Mouse (Mus musculus): ENCODE measurements at regions not wholly inside any gene's neighbourhood (a gene's known extent, or its start where the extent isn't known, plus 50 kb on each side); places are given as distances from the start of the nearest gene placed in this dataset.

- no peak overlapping the region for H3K27ac ChIP-seq
- H3K4me1 ChIP-seq (replicated peaks): no peaks in the 10 kb centered on the region
- H3K9me3 ChIP-seq: no peaks in the 10 kb centered on the region
- no peak for DNase-seq (ENCODE audit: low spot score)
- H3K4me3 ChIP-seq: no peak overlapping the region
- 85% methylated on average over 1 of the region's 1 CpGs for WGBS
- H3K36me3 ChIP-seq: no peaks in the 10 kb centered on the region
- no peaks in the 10 kb centered on the region for H3K27me3 ChIP-seq (ENCODE audit: insufficient read depth, poor library complexity, severe bottlenecking)
Observed at GRCm38 (mm10) chr13:7306995-7307394, 658.4 kb upstream of the Pfkp start.

GRCm38 (mm10) chr13:7307396-7307795, 658.8 kb upstream of the Pfkp start:
- 92% methylated on average over 5 of the region's 5 CpGs for WGBS
- no peak for DNase-seq (ENCODE audit: low spot score)
- no peak overlapping the region for H3K4me3 ChIP-seq
- H3K27ac ChIP-seq: no peak overlapping the region
- H3K9me3 ChIP-seq: no peaks in the 10 kb centered on the region
- H3K27me3 ChIP-seq (ENCODE audit: insufficient read depth, poor library complexity, severe bottlenecking): no peaks in the 10 kb centered on the region
- no peaks in the 10 kb centered on the region for H3K36me3 ChIP-seq
- H3K4me1 ChIP-seq (replicated peaks): no peaks in the 10 kb centered on the region

- 96% methylated on average over 1 of the region's 1 CpGs for WGBS
- Histone ChIP-seq H3K36me3 (no peaks in the 10 kb centered on the region), H3K4me3 (no peak overlapping the region), H3K27me3 (ENCODE audit: insufficient read depth, poor library complexity, severe bottlenecking) (no peaks in the 10 kb centered on the region), H3K27ac (no peak overlapping the region), H3K9me3 (no peaks in the 10 kb centered on the region), H3K4me1 (replicated peaks) (no peaks in the 10 kb centered on the region)
- no peak for DNase-seq (ENCODE audit: low spot score)
Observed at GRCm38 (mm10) chr13:7313474-7313873, 664.9 kb upstream of the Pfkp start.

- H3K9me3 ChIP-seq: no peaks in the 10 kb centered on the region
- 82% methylated on average over 2 of the region's 2 CpGs for WGBS
- no peaks in the 10 kb centered on the region for H3K27me3 ChIP-seq (ENCODE audit: insufficient read depth, poor library complexity, severe bottlenecking)
- H3K4me1 ChIP-seq (replicated peaks): no peaks in the 10 kb centered on the region
- no peaks in the 10 kb centered on the region for H3K36me3 ChIP-seq
- H3K27ac ChIP-seq: no peak overlapping the region
- no peak for DNase-seq (ENCODE audit: low spot score)
- no peak overlapping the region for H3K4me3 ChIP-seq
Observed at GRCm38 (mm10) chr13:7330151-7330550, 681.6 kb upstream of the Pfkp start.

DNA sequence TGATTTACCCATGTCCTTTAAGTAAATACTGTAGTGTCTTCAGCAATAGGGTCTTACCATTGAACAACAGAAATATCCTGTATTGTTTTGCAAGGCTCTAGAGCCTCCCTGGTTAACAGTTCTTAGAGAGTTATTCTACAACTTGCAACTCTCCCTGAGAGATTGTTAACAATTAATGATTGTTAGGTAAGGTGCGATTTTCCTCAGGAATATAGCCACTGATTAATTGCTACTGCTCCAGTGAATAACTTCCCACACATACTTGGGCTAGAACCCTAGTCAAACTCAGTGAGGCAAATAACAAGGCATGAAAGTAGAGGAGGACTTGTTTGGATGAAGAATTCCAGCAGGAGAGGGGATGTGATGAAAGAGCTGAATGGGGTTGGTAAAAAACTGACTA, 697.2 kb upstream of the Pfkp start:
- Histone ChIP-seq H3K27me3 (ENCODE audit: insufficient read depth, poor library complexity, severe bottlenecking) (no peaks in the 10 kb centered on the region), H3K27ac (no peak overlapping the region), H3K4me1 (replicated peaks) (no peaks in the 10 kb centered on the region), H3K36me3 (no peaks in the 10 kb centered on the region), H3K9me3 (no peaks in the 10 kb centered on the region), H3K4me3 (no peak overlapping the region)
- 85% methylated on average over 1 of the region's 1 CpGs for WGBS
- DNase-seq (ENCODE audit: low spot score): no peak

GRCm38 (mm10) chr13:7348431-7348830, 699.9 kb upstream of the Pfkp start:
- no peaks in the 10 kb centered on the region for H3K36me3 ChIP-seq
- no peaks in the 10 kb centered on the region for H3K4me1 ChIP-seq (replicated peaks)
- H3K27ac ChIP-seq: no peak overlapping the region
- no peak overlapping the region for H3K4me3 ChIP-seq
- DNase-seq (ENCODE audit: low spot score): no peak
- no peaks in the 10 kb centered on the region for H3K9me3 ChIP-seq
- no peaks in the 10 kb centered on the region for H3K27me3 ChIP-seq (ENCODE audit: insufficient read depth, poor library complexity, severe bottlenecking)

GRCm38 (mm10) chr13:7353011-7353410, 704.4 kb upstream of the Pfkp start:
- H3K36me3 ChIP-seq: no peaks in the 10 kb centered on the region
- H3K27me3 ChIP-seq (ENCODE audit: insufficient read depth, poor library complexity, severe bottlenecking): no peaks in the 10 kb centered on the region
- DNase-seq (ENCODE audit: low spot score): no peak
- H3K4me3 ChIP-seq: no peak overlapping the region
- 76% methylated on average over 4 of the region's 4 CpGs for WGBS
- no peak overlapping the region for H3K27ac ChIP-seq
- no peaks in the 10 kb centered on the region for H3K9me3 ChIP-seq
- no peaks in the 10 kb centered on the region for H3K4me1 ChIP-seq (replicated peaks)

DNA sequence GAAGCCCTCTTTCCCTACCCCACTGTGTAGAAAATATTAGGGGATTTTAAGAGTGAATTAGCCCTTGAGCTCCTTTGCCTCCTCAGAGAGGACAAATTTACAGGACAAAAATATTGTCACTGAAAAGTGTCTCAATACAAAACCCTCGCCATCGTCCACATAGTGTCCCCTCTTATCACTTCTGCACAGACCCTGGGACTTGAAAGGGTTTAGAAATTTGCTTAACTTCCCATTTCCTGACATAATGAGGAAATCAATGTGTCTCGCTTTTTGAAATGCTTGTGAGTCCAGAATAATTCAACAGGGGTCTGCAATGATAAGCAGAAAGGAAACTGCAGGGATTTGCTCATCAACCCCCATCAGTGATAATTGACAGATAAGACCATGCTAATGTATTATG, 708.5 kb upstream of the Pfkp start:
- Histone ChIP-seq H3K4me1 (replicated peaks) (no peaks in the 10 kb centered on the region), H3K27me3 (ENCODE audit: insufficient read depth, poor library complexity, severe bottlenecking) (no peaks in the 10 kb centered on the region), H3K4me3 (no peak overlapping the region), H3K27ac (no peak overlapping the region), H3K9me3 (no peaks in the 10 kb centered on the region), H3K36me3 (no peaks in the 10 kb centered on the region)
- no peak for DNase-seq (ENCODE audit: low spot score)
- WGBS: 77% methylated on average over 3 of the region's 3 CpGs

GRCm38 (mm10) chr13:7373559-7373958, 725.0 kb upstream of the Pfkp start:
- H3K4me3 ChIP-seq: no peak overlapping the region
- H3K27me3 ChIP-seq (ENCODE audit: insufficient read depth, poor library complexity, severe bottlenecking): no peaks in the 10 kb centered on the region
- DNase-seq (ENCODE audit: low spot score): no peak
- no peaks in the 10 kb centered on the region for H3K36me3 ChIP-seq
- peaks cover 4% of the 10 kb centered on the region; the same call in 1 of the 2 replicates for H3K9me3 ChIP-seq
- WGBS: 49% methylated on average over 8 of the region's 8 CpGs
- H3K4me1 ChIP-seq (replicated peaks): no peaks in the 10 kb centered on the region; the same call in 1 of the 2 replicates
- H3K27ac ChIP-seq: no peak overlapping the region

GRCm38 (mm10) chr13:7374993-7375627, 726.5 kb upstream of the Pfkp start:
- Histone ChIP-seq H3K27ac (no peak overlapping the region), H3K9me3 (peaks cover 4% of the 10 kb centered on the region; the same call in 1 of the 2 replicates), H3K4me1 (replicated peaks) (no peaks in the 10 kb centered on the region; the same call in 1 of the 2 replicates), H3K4me3 (no peak overlapping the region), H3K27me3 (ENCODE audit: insufficient read depth, poor library complexity, severe bottlenecking) (no peaks in the 10 kb centered on the region), H3K36me3 (no peaks in the 10 kb centered on the region)
- 87% methylated on average over 7 of the region's 7 CpGs for WGBS
- DNase-seq (ENCODE audit: low spot score): no peak

GRCm38 (mm10) chr13:7414342-7415287, 766.0 kb upstream of the Pfkp start:
- Histone ChIP-seq H3K27ac (no peak overlapping the region), H3K4me1 (replicated peaks) (no peaks in the 10 kb centered on the region), H3K27me3 (ENCODE audit: insufficient read depth, poor library complexity, severe bottlenecking) (no peaks in the 10 kb centered on the region), H3K36me3 (no peaks in the 10 kb centered on the region), H3K9me3 (no peaks in the 10 kb centered on the region), H3K4me3 (no peak overlapping the region)
- DNase-seq (ENCODE audit: low spot score): peak; percentile 5
- WGBS: 50% methylated on average over 3 of the region's 3 CpGs

- no peaks in the 10 kb centered on the region for H3K4me1 ChIP-seq (replicated peaks)
- no peak for DNase-seq (ENCODE audit: low spot score)
- H3K4me3 ChIP-seq: no peak overlapping the region
- H3K36me3 ChIP-seq: no peaks in the 10 kb centered on the region
- no peaks in the 10 kb centered on the region for H3K9me3 ChIP-seq
- H3K27me3 ChIP-seq (ENCODE audit: insufficient read depth, poor library complexity, severe bottlenecking): no peaks in the 10 kb centered on the region
- H3K27ac ChIP-seq: no peak overlapping the region
Observed at GRCm38 (mm10) chr13:7427750-7428149, 774.9 kb upstream of the Adarb2 start.

GRCm38 (mm10) chr13:7429271-7429670, 773.4 kb upstream of the Adarb2 start:
- DNase-seq (ENCODE audit: low spot score): no peak
- Histone ChIP-seq H3K36me3 (no peaks in the 10 kb centered on the region), H3K27ac (no peak overlapping the region), H3K9me3 (no peaks in the 10 kb centered on the region), H3K27me3 (ENCODE audit: insufficient read depth, poor library complexity, severe bottlenecking) (no peaks in the 10 kb centered on the region), H3K4me3 (no peak overlapping the region), H3K4me1 (replicated peaks) (no peaks in the 10 kb centered on the region)
- WGBS: 86% methylated on average over 3 of the region's 3 CpGs
